Mouse (Mus musculus): Measurements from ENCODE around the gene Afg1l.

DNA sequence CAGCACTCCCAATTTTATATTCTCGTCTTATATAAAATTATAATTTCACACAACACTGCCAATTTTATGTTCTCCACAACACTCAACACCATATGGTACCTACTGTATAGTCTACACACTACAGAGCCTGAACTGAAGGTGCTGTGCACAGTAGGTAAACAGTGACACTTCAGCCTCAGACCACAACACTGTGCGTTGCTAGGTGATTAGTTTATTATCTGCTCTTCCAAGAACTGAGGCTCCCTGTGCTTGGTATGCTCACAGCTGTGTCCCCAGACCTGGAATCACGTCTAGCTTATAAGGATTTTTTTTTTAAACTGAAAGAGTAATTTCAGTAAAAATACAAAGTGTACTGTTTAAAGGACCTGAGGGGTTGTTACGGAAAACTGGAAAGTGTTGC, 2.4 kb upstream of the Afg1l start:
- TF ChIP-seq CTCF (IDR thresholded peaks at IDR 0.05; ENCODE audit: low read depth, low read length) (no peak), TAL1 (conservative IDR thresholded peaks at IDR 0.05; ENCODE audit: low read depth, low read length) (no peak), GATA1 (IDR thresholded peaks at IDR 0.05; ENCODE audit: borderline replicate concordance, low read length) (no peak)

All from G1E (cell line).